Mouse (Mus musculus): ENCODE measurements around the gene Clec2l. TPM values are rescaled to one million over a fixed set of nuclear protein-coding genes. Genes with fewer than 3 reads are reported as not detected.
"Not testable (repeated sequence)": the region's sequence is repeated elsewhere in the genome, so short reads cannot be mapped to it uniquely, and the experiment has no call there.

Clec2l gene
- total RNA-seq, 1 experiment from 2014 or later = not detected

GRCm38 (mm10) chr6:38650263-38650937 lies 12.5 kb upstream of the Clec2l start:
- ATAC-seq (replicated peaks; ENCODE audit: insufficient number of reproducible peaks, low FRiP score, low TSS enrichment, poor library complexity, severe bottlenecking) = peak; percentile 86; the same call in 1 of the 2 replicates

- ATAC-seq (replicated peaks; ENCODE audit: insufficient number of reproducible peaks, low FRiP score, low TSS enrichment, poor library complexity, severe bottlenecking) = no peak
Measured at GRCm38 (mm10) chr6:38661626-38662025, 1.2 kb upstream of the Clec2l start.

- 0 out of 2 replicates have a peak, but pooled peaks have one; percentile 51 for ATAC-seq (replicated peaks; ENCODE audit: insufficient number of reproducible peaks, low FRiP score, low TSS enrichment, poor library complexity, severe bottlenecking)
Measured at GRCm38 (mm10) chr6:38669580-38669979, 6.7 kb downstream of the Clec2l start.

- ATAC-seq (replicated peaks; ENCODE audit: insufficient number of reproducible peaks, low FRiP score, low TSS enrichment, poor library complexity, severe bottlenecking) = not testable (repeated sequence)
Measured at GRCm38 (mm10) chr6:38670488-38670887, 7.6 kb downstream of the Clec2l start.

GRCm38 (mm10) chr6:38671270-38671669 lies 8.4 kb downstream of the Clec2l start:
- no peak for ATAC-seq (replicated peaks; ENCODE audit: insufficient number of reproducible peaks, low FRiP score, low TSS enrichment, poor library complexity, severe bottlenecking)

- no peak for ATAC-seq (replicated peaks; ENCODE audit: insufficient number of reproducible peaks, low FRiP score, low TSS enrichment, poor library complexity, severe bottlenecking)
Measured at GRCm38 (mm10) chr6:38672011-38672410, 9.1 kb downstream of the Clec2l start.

- ATAC-seq (replicated peaks; ENCODE audit: insufficient number of reproducible peaks, low FRiP score, low TSS enrichment, poor library complexity, severe bottlenecking) = no peak
Measured at GRCm38 (mm10) chr6:38676217-38676616, 13.3 kb downstream of the Clec2l start.

- 0 out of 2 replicates have a peak, but pooled peaks have one; percentile 9 for ATAC-seq (replicated peaks; ENCODE audit: insufficient number of reproducible peaks, low FRiP score, low TSS enrichment, poor library complexity, severe bottlenecking)
Measured at GRCm38 (mm10) chr6:38676723-38677122, 13.9 kb downstream of the Clec2l start.

- no peak for ATAC-seq (replicated peaks; ENCODE audit: insufficient number of reproducible peaks, low FRiP score, low TSS enrichment, poor library complexity, severe bottlenecking)
Measured at GRCm38 (mm10) chr6:38677629-38678028, 14.8 kb downstream of the Clec2l start.

- ATAC-seq (replicated peaks; ENCODE audit: insufficient number of reproducible peaks, low FRiP score, low TSS enrichment, poor library complexity, severe bottlenecking) = no peak
Measured at GRCm38 (mm10) chr6:38682532-38682931, 19.7 kb downstream of the Clec2l start.

- ATAC-seq (replicated peaks; ENCODE audit: insufficient number of reproducible peaks, low FRiP score, low TSS enrichment, poor library complexity, severe bottlenecking) = no peak
Measured at GRCm38 (mm10) chr6:38687216-38687615, 24.3 kb downstream of the Clec2l start.

- ATAC-seq (replicated peaks; ENCODE audit: insufficient number of reproducible peaks, low FRiP score, low TSS enrichment, poor library complexity, severe bottlenecking) = no peak
Measured at GRCm38 (mm10) chr6:38688841-38689240, 26.0 kb downstream of the Clec2l start.

- no peak for ATAC-seq (replicated peaks; ENCODE audit: insufficient number of reproducible peaks, low FRiP score, low TSS enrichment, poor library complexity, severe bottlenecking)
Measured at GRCm38 (mm10) chr6:38690615-38691014, 27.7 kb downstream of the Clec2l start.

- no peak for ATAC-seq (replicated peaks; ENCODE audit: insufficient number of reproducible peaks, low FRiP score, low TSS enrichment, poor library complexity, severe bottlenecking)
Measured at GRCm38 (mm10) chr6:38691052-38691451, 28.2 kb downstream of the Clec2l start.

GRCm38 (mm10) chr6:38692556-38692955 lies 29.7 kb downstream of the Clec2l start:
- no peak for ATAC-seq (replicated peaks; ENCODE audit: insufficient number of reproducible peaks, low FRiP score, low TSS enrichment, poor library complexity, severe bottlenecking)

GRCm38 (mm10) chr6:38695380-38696054 lies 32.6 kb downstream of the Clec2l start:
- peak; percentile 51 for ATAC-seq (replicated peaks; ENCODE audit: insufficient number of reproducible peaks, low FRiP score, low TSS enrichment, poor library complexity, severe bottlenecking)

- ATAC-seq (replicated peaks; ENCODE audit: insufficient number of reproducible peaks, low FRiP score, low TSS enrichment, poor library complexity, severe bottlenecking) = no peak
Measured at GRCm38 (mm10) chr6:38696570-38696969, 33.7 kb downstream of the Clec2l start.

- ATAC-seq (replicated peaks; ENCODE audit: insufficient number of reproducible peaks, low FRiP score, low TSS enrichment, poor library complexity, severe bottlenecking) = no peak
Measured at GRCm38 (mm10) chr6:38698233-38698889, 35.5 kb downstream of the Clec2l start.

GRCm38 (mm10) chr6:38701421-38701820 lies 38.6 kb downstream of the Clec2l start:
- no peak for ATAC-seq (replicated peaks; ENCODE audit: insufficient number of reproducible peaks, low FRiP score, low TSS enrichment, poor library complexity, severe bottlenecking)

Data from monocyte, adult 5-6 weeks (primary cell).